Mouse (Mus musculus) heart, embryonic 12.5 days (tissue): Measurements from ENCODE around the gene Ecpas. TPM values are rescaled to one million over a fixed set of nuclear protein-coding genes. Genes with fewer than 3 reads are reported as not detected.

Experiments used
- ATAC-seq: fragments of 200-750 bp; cut with Nextera tagmentation; 2 replicates; pipeline ENCODE4 v1.8.0; 2017; ENCODE audit warnings: moderate TSS enrichment, moderate library complexity; ENCODE audit not compliant: insufficient number of reproducible peaks, low FRiP score
- H3K27ac ChIP-seq: fragments of 300-500 bp; sonication (generic); 2 replicates; pipeline ENCODE4 v1.5.1; 2016; ENCODE audit warnings: mild to moderate bottlenecking, moderate library complexity; ENCODE audit not compliant: poor library complexity, severe bottlenecking
- H3K27me3 ChIP-seq: fragments of 300-500 bp; sonication (generic); replicated peaks from 2 replicates; pipeline ENCODE4 v1.6.1; 2016; ENCODE audit warnings: mild to moderate bottlenecking, moderate library complexity
- H3K36me3 ChIP-seq: fragments of 300-500 bp; sonication (generic); 2 replicates; pipeline ENCODE4 v1.6.1; 2016; ENCODE audit warnings: mild to moderate bottlenecking, moderate library complexity
- H3K4me1 ChIP-seq: fragments of 300-500 bp; sonication (generic); replicated peaks from 2 replicates; pipeline ENCODE4 v1.6.1; 2016; ENCODE audit warnings: mild to moderate bottlenecking
- H3K4me2 ChIP-seq: fragments of 300-500 bp; sonication (generic); 2 replicates; pipeline ENCODE4 v1.6.1; 2016; ENCODE audit warnings: mild to moderate bottlenecking, moderate library complexity
- H3K4me3 ChIP-seq: fragments of 300-500 bp; sonication (generic); 2 replicates; pipeline ENCODE4 v1.5.1; 2016; ENCODE audit warnings: mild to moderate bottlenecking
- H3K9ac ChIP-seq: fragments of 300-500 bp; sonication (generic); 2 replicates; pipeline ENCODE4 v1.6.1; 2016; ENCODE audit warnings: mild to moderate bottlenecking, moderate library complexity
- H3K9me3 ChIP-seq: fragments of 300-500 bp; sonication (generic); replicated peaks from 2 replicates; pipeline ENCODE4 v1.6.1; 2016; ENCODE audit warnings: mild to moderate bottlenecking, moderate library complexity
- WGBS: fragments of 180-500 bp; shearing (Covaris S2); methylation state at CpG from one replicate; pipeline ENCODE4 v1.1.7; 2016; 5-methylcytosine and 5-hydroxymethylcytosine counted together
- polyA plus RNA-seq: library from polyadenylated mRNA; unstranded; fragments of >200 nt; fragmentation: Nextera tagmentation; extraction: Ambion mirVana; gene quantifications from 2 replicates; pipeline ENCODE4 v1.2.1, GENCODE M21; 2016

Ecpas gene
- polyA plus RNA-seq, 1 experiment from 2014 or later: 40.1 TPM

DNA sequence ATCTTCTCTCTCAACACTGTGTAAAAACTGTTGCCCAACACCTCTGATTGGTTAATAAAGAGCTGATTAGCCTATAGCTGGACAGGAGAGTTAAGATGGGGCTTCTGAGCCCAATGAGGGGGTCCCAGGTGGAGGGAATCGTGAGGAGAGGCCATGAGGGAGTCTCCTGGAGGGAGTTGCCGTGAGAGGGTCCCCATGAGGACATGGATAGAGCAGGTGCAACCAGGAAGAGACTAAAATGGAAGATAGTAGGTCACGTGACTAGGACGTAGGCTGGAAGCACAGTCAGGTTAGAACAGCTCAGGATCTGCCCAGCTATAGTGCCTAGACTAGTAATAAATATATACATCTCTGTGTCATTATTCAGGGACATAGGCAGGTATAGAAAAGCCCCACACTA lies 21.8 kb upstream of the Ecpas start:
- no peaks in the 10 kb centered on the region for H3K36me3 ChIP-seq

GRCm38 (mm10) chr4:58932541-58932940 lies 20.0 kb upstream of the Ecpas start:
- no peaks in the 10 kb centered on the region for H3K9me3 ChIP-seq
- H3K27ac ChIP-seq: no peak overlapping the region
- WGBS: 79% methylated on average over 6 of the region's 6 CpGs
- H3K4me1 ChIP-seq: peaks cover 9% of the 10 kb centered on the region
- no peak overlapping the region for H3K4me3 ChIP-seq
- H3K9ac ChIP-seq: no peak overlapping the region
- H3K27me3 ChIP-seq: no peaks in the 10 kb centered on the region
- no peak overlapping the region for H3K4me2 ChIP-seq
- H3K36me3 ChIP-seq: no peaks in the 10 kb centered on the region
- no peak for ATAC-seq

More for the DNA sequence above, 21.8 kb upstream of the Ecpas start:
- H3K9ac ChIP-seq: no peak overlapping the region
- no peak overlapping the region for H3K4me3 ChIP-seq
- no peaks in the 10 kb centered on the region for H3K9me3 ChIP-seq
- H3K4me2 ChIP-seq: no peak overlapping the region
- H3K4me1 ChIP-seq: peaks cover 9% of the 10 kb centered on the region
- H3K27me3 ChIP-seq: no peaks in the 10 kb centered on the region
- H3K27ac ChIP-seq: no peak overlapping the region
- WGBS: 78% methylated on average over 4 of the region's 4 CpGs
- no peak for ATAC-seq

GRCm38 (mm10) chr4:58927661-58928060 lies 15.1 kb upstream of the Ecpas start:
- no peak overlapping the region for H3K4me3 ChIP-seq
- H3K36me3 ChIP-seq: no peaks in the 10 kb centered on the region
- no peaks in the 10 kb centered on the region for H3K9me3 ChIP-seq
- no peak overlapping the region for H3K27ac ChIP-seq
- no peak overlapping the region for H3K9ac ChIP-seq
- no peak for ATAC-seq
- H3K4me1 ChIP-seq: no peaks in the 10 kb centered on the region
- 63% methylated on average over 3 of the region's 3 CpGs for WGBS
- H3K27me3 ChIP-seq: peaks cover 7% of the 10 kb centered on the region
- no peak overlapping the region for H3K4me2 ChIP-seq

GRCm38 (mm10) chr4:58926120-58926519 lies 13.6 kb upstream of the Ecpas start:
- Histone ChIP-seq H3K4me3 (no peak overlapping the region), H3K4me2 (no peak overlapping the region), H3K4me1 (no peaks in the 10 kb centered on the region), H3K36me3 (no peaks in the 10 kb centered on the region), H3K9ac (no peak overlapping the region), H3K9me3 (no peaks in the 10 kb centered on the region), H3K27me3 (peaks cover 7% of the 10 kb centered on the region), H3K27ac (no peak overlapping the region)
- 39% methylated on average over 2 of the region's 2 CpGs for WGBS
- no peak for ATAC-seq

DNA sequence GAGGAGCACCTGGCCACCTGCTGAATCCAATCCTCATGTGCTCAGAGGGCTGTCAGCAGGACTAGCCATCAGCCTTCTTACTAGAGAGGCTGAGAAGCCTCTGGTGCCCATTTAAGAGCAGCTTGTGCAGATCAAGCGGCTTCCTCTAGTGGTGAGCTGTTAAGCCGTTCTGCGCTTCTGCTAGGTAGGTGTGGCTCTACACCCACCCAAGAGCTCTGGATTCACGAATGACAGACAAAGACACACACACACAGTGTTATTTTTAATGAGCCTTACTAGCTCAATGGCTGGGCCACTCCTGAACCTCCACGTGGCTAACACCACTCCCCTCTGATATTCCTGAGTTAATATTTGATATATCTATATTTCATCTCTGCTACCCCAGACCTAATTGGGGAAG lies 13.1 kb upstream of the Ecpas start:
- 29% methylated on average over 5 of the region's 5 CpGs for WGBS
- H3K4me3 ChIP-seq: no peak overlapping the region
- H3K27me3 ChIP-seq: peaks cover 7% of the 10 kb centered on the region
- H3K4me1 ChIP-seq: no peaks in the 10 kb centered on the region
- H3K36me3 ChIP-seq: no peaks in the 10 kb centered on the region
- H3K27ac ChIP-seq: no peak overlapping the region
- no peak for ATAC-seq
- H3K4me2 ChIP-seq: no peak overlapping the region
- H3K9ac ChIP-seq: no peak overlapping the region
- H3K9me3 ChIP-seq: no peaks in the 10 kb centered on the region

DNA sequence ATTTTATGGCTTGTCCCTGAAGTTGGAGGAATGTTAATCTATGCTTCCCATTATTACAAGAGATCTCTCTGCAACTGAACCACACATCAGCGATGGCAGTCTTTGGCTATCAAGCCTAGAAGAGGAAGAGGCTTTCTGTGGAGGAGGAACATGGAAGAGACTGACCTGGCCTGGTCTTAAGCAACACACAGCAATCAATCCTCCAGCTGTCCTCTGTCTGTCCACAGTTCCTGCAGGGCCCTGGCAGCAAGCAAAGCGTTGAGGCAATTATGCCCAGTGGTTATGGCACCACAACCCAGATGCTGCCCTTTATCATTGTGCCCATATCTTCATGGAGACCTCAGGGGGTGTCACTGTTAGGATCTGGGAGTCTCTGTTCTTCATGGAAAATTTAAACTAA lies 11.4 kb upstream of the Ecpas start:
- no peak overlapping the region for H3K27ac ChIP-seq
- H3K4me2 ChIP-seq: no peak overlapping the region
- H3K4me1 ChIP-seq: no peaks in the 10 kb centered on the region
- H3K27me3 ChIP-seq: peaks cover 7% of the 10 kb centered on the region
- no peaks in the 10 kb centered on the region for H3K9me3 ChIP-seq
- H3K36me3 ChIP-seq: no peaks in the 10 kb centered on the region
- no peak overlapping the region for H3K9ac ChIP-seq
- no peak overlapping the region for H3K4me3 ChIP-seq
- WGBS: 69% methylated on average over 2 of the region's 2 CpGs
- no peak for ATAC-seq

- 66% methylated on average over 8 of the region's 8 CpGs for WGBS
Measured at GRCm38 (mm10) chr4:58915081-58915826, 2.7 kb upstream of the Ecpas start.

DNA sequence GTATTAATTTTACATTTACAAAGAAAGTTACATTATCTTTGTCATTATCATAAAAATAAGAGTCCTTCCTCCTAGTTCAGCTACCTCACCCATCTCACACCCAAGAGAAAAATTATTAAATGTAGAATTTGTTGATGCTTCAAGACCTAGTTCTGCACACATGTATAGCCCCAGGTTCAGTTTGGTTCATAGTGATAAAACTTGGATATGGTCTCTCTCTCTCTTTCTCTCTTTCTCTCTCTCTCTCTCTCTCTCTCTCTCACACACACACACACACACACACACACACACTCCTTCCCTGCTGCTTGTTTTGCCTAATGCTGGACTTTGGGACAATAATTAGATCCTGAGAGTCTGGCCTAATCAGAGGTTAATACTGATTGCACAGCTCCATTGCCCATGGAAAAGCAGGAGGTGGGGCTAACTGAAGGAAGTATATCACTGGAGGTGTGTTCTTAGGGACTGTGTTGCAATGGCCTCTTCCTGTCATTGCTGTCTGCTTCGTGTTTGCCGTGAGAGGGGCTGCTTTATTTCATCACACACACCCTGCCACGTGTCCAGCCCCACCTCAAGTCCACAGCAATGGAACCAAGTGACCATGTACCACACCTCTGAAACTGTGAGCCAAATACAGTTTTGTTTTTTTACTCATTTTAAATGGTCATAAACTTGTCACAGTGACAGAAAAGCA lies 932 bp upstream of the Ecpas start:
- 28% methylated on average over 3 of the region's 3 CpGs for WGBS
- 0 out of 2 replicates have a peak overlapping the region, but pooled peaks have one; percentile 87 for H3K4me2 ChIP-seq
- no peak for ATAC-seq
- no peaks in the 10 kb centered on the region for H3K27me3 ChIP-seq
- no peaks in the 10 kb centered on the region for H3K9me3 ChIP-seq
- no peaks in the 10 kb centered on the region for H3K36me3 ChIP-seq
- no peak overlapping the region for H3K27ac ChIP-seq
- no peak overlapping the region for H3K9ac ChIP-seq
- peaks cover 15% of the 10 kb centered on the region for H3K4me1 ChIP-seq
- H3K4me3 ChIP-seq: no peak overlapping the region

More at GRCm38 (mm10) chr4:58915081-58915826, 2.7 kb upstream of the Ecpas start:
- ATAC-seq: no peak
- peaks cover 10% of the 10 kb centered on the region for H3K4me1 ChIP-seq
- no peak overlapping the region for H3K4me2 ChIP-seq
- H3K9me3 ChIP-seq: no peaks in the 10 kb centered on the region
- no peak overlapping the region for H3K27ac ChIP-seq
- H3K4me3 ChIP-seq: no peak overlapping the region
- no peak overlapping the region for H3K9ac ChIP-seq
- H3K27me3 ChIP-seq: no peaks in the 10 kb centered on the region
- no peaks in the 10 kb centered on the region for H3K36me3 ChIP-seq

GRCm38 (mm10) chr4:58911831-58912628 lies 519 bp downstream of the Ecpas start:
- Histone ChIP-seq H3K27me3 (no peaks in the 10 kb centered on the region), H3K4me3 (peak overlapping the region; percentile 94), H3K4me2 (peak overlapping the region; percentile 87), H3K27ac (peak overlapping the region; percentile 98), H3K9ac (peak overlapping the region; percentile 99), H3K9me3 (no peaks in the 10 kb centered on the region), H3K4me1 (peaks cover 15% of the 10 kb centered on the region), H3K36me3 (no peaks in the 10 kb centered on the region)
- WGBS: under 1% methylated on average over 109 of the region's 126 CpGs
- peak; percentile 78 for ATAC-seq

GRCm38 (mm10) chr4:58911069-58911830 lies 1.3 kb downstream of the Ecpas start:
- Histone ChIP-seq H3K27ac (peak overlapping the region; percentile 98), H3K9ac (peak overlapping the region; percentile 99), H3K4me1 (peaks cover 15% of the 10 kb centered on the region), H3K27me3 (no peaks in the 10 kb centered on the region), H3K4me3 (peak overlapping the region; percentile 94), H3K9me3 (no peaks in the 10 kb centered on the region), H3K4me2 (peak overlapping the region; percentile 87), H3K36me3 (no peaks in the 10 kb centered on the region)
- under 1% methylated on average over 50 of the region's 56 CpGs for WGBS
- peak; percentile 57 for ATAC-seq
